Mouse (Mus musculus) left cerebral cortex, postnatal 25 days (tissue): ENCODE results near the gene Mtmr12. TPM values are rescaled to one million over a fixed set of nuclear protein-coding genes. Genes with fewer than 3 reads are reported as not detected.
A peak's percentile ranks its signal among the peaks of the same experiment; 100 is the strongest.

Source experiments
- DNase-seq, 2 experiments: peaks; one replicate each; pipeline ENCODE4 v3.0.0; 2022; ENCODE audit warnings: low spot score in 2 of 2, mixed read lengths in 1 of 2
- intact Hi-C: fragments of 180-260 bp; cut with DNase I; formaldehyde crosslinking; loops from one replicate; pipeline ENCODE4 v1.15.1; 2025
- microRNA-seq, 2 experiments: library from miRNA; unstranded; fragments of <30 nt; microRNA quantifications; one replicate each; pipeline ENCODE4 v1.2.0; 2022
- total RNA-seq, 2 experiments: library from RNA; stranded (reverse); gene quantifications; 2 replicates each; pipeline ENCODE4 v1.2.3; 2021

The Mtmr12 gene
- total RNA-seq, 2 experiments from 2014 or later, result 40.7 to 41.0 TPM

GRCm38 (mm10) chr15:12307114-12307513 lies 102.3 kb downstream of the Mtmr12 start:
- intact Hi-C loops, result no loop called here
- DNase-seq, result no peak

GRCm38 (mm10) chr15:12308539-12308938 lies 103.7 kb downstream of the Mtmr12 start:
- DNase-seq, result no peak
- intact Hi-C loops, result no loop called here

GRCm38 (mm10) chr15:12310676-12311075 lies 105.8 kb downstream of the Mtmr12 start:
- no peak for DNase-seq
- intact Hi-C loops, result no loop called here

- intact Hi-C loops, result no loop called here
- no peak for DNase-seq
These were observed 106.6 kb downstream of the Mtmr12 start for GRCm38 (mm10) chr15:12311465-12311864.

GRCm38 (mm10) chr15:12313255-12313654 lies 108.4 kb downstream of the Mtmr12 start:
- intact Hi-C loops, result no loop called here
- no peak for DNase-seq

GRCm38 (mm10) chr15:12314584-12314983 lies 109.8 kb downstream of the Mtmr12 start:
- DNase-seq, result no peak
- intact Hi-C loops, result no loop called here

GRCm38 (mm10) chr15:12315996-12316395 lies 111.2 kb downstream of the Mtmr12 start:
- intact Hi-C loops, result no loop called here
- no peak for DNase-seq

GRCm38 (mm10) chr15:12317290-12317689 lies 112.5 kb downstream of the Mtmr12 start:
- DNase-seq, result no peak
- intact Hi-C loops, result no loop called here

GRCm38 (mm10) chr15:12318451-12318850 lies 113.6 kb downstream of the Mtmr12 start:
- no peak for DNase-seq
- intact Hi-C loops, result no loop called here

- no peak for DNase-seq
- intact Hi-C loops, result loop anchor here (5.0 kb wide), 1 partner anchor 113 kb away; the partner anchor contains the start of gene Mtmr12
These were observed 115.1 kb downstream of the Mtmr12 start for GRCm38 (mm10) chr15:12319889-12320288.

GRCm38 (mm10) chr15:12320441-12321090 lies 115.7 kb downstream of the Mtmr12 start:
- intact Hi-C loops, result loop anchor here (5.0 kb wide), 1 partner anchor 113 kb away; the partner anchor contains the start of gene Mtmr12
- no peak for DNase-seq

- intact Hi-C loops, result loop anchor here (5.0 kb wide), 1 partner anchor 114 kb away; the partner anchor contains the start of gene Mtmr12
- peak; percentile 96 for DNase-seq
These were observed 116.4 kb downstream of the Mtmr12 start, which contains the start of gene Golph3 for GRCm38 (mm10) chr15:12321091-12321787. Gene Golph3 (plus strand): TSS chr15:12321450.

- DNase-seq, result peak; percentile 37 to 41
These were observed 117.2 kb downstream of the Mtmr12 start, which contains the start of gene 1810049J17Rik for GRCm38 (mm10) chr15:12321788-12322621. Gene 1810049J17Rik (minus strand): TSS chr15:12321899.

GRCm38 (mm10) chr15:12322676-12323402 lies 118.0 kb downstream of the Mtmr12 start:
- DNase-seq, result no peak
- intact Hi-C loops, result loop anchor here (5.0 kb wide), 1 partner anchor 116 kb away; the partner anchor contains the start of gene Mtmr12

More at GRCm38 (mm10) chr15:12321788-12322621, 117.2 kb downstream of the Mtmr12 start, which contains the start of gene 1810049J17Rik:
- intact Hi-C loops, result loop anchor here (5.0 kb wide), 1 partner anchor 115 kb away; the partner anchor contains the start of gene Mtmr12

Small RNA genes lying within 50 kb of the gene (microRNA-seq; reads per million reads assigned to microRNA genes)
- 0 reads per million in 2 experiments for gene Mir1898

Other genes starting within 250 kb of the Mtmr12 start
- gene Sub1, start 208.0 kb upstream of the Mtmr12 start, total RNA-seq, result 100 to 1,000 TPM; 291 to 330 TPM
- gene Zfr, start 87.2 kb upstream of the Mtmr12 start, total RNA-seq, result 100 to 1,000 TPM; 353 to 361 TPM
- 100 to 1,000 TPM; 104 TPM for gene Golph3, start 116.4 kb downstream of the Mtmr12 start, total RNA-seq
- 1 to 10 TPM; 2.0 to 2.4 TPM for gene 1810049J17Rik, start 116.9 kb downstream of the Mtmr12 start, total RNA-seq